Mouse (Mus musculus) liver, embryonic 14.5 days (tissue): ENCODE measurements around the gene Ift122.

Source experiments
- CTCF ChIP-seq: IDR thresholded peaks from 2 replicates; pipeline ENCODE4 v1.5.1; 2016; ENCODE audit warnings: antibody characterized with exemption, low read depth, control low read depth
- EP300 ChIP-seq: IDR thresholded peaks from 2 replicates; pipeline ENCODE4 v1.6.1; 2016; ENCODE audit warnings: antibody characterized with exemption, low read depth

DNA sequence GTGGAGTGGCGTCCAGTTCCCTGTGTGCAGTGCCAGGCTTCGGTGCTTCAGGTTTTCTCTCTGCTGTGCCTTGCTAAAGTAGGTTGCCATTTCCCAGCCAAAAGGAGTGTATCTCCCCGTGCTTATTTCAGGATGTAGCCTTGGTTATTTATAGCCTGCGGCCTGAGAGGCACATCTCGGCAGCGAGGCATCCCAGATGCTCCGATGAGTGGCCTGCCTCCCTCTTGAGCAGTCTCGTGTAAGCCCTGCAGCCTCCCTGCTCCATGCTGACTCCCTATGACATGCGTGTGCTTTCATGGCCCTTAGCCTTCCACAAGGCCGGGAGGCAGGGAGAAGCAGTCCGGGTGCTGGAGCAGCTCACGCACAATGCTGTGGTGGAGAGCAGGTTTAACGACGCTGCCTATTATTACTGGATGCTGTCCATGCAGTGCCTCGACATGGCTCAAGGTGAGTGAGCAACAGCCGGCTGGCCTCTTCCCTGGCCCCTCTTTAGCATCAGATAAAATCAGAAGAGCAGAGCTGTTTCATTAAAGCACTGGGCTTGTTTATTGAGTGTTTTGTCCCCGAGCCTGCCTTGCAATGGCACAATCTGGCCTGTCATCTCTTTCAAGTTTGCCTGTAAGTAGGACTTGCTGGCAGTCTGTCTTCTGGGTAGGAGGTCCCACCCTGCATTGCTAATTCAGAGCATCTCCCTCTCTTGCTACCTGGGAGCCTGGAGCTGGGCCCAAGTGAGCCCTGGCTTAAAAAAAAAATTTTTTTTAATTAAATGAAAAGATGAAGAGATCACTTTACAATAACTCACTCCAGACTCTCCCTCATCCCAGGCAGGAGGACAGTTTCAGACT lies 62.6 kb downstream of the Ift122 start:
- TF ChIP-seq CTCF (no peak), EP300 (no peak)
